Mouse (Mus musculus) thymus, adult 2 months (tissue): Measurements from ENCODE around the gene Slc35e2.

Experiments used
- CTCF ChIP-seq: fragments of 200-500 bp; IDR thresholded peaks from 2 replicates; pipeline ENCODE4 v1.5.1; 2012; ENCODE audit warnings: mild to moderate bottlenecking, control low read depth, low read length, moderate library complexity, borderline replicate concordance; ENCODE audit not compliant: control insufficient read depth, poor library complexity, insufficient read depth; ENCODE audit errors: extremely low read depth
- POLR2A ChIP-seq: fragments of 200-500 bp; IDR thresholded peaks from 2 replicates; pipeline ENCODE4 v1.6.1; 2012; ENCODE audit warnings: mild to moderate bottlenecking, low read length, control low read depth, moderate library complexity; ENCODE audit not compliant: control insufficient read depth, poor library complexity, insufficient read depth; ENCODE audit errors: extremely low read depth

- TF ChIP-seq CTCF (peak; percentile 34; the same call in 1 of the 2 replicates), POLR2A (peak; percentile 89; the same call in 1 of the 2 replicates)
Observed at GRCm38 (mm10) chr4:155563400-155564231, 37.6 kb upstream of the Slc35e2 start.
